Mouse (Mus musculus) spleen, adult 12 weeks (tissue): ENCODE measurements around the gene Cnpy4.
A peak's percentile ranks its signal among the peaks of the same experiment; 100 is the strongest.
"Not testable (repeated sequence)": the region's sequence is repeated elsewhere in the genome, so short reads cannot be mapped to it uniquely, and the experiment has no call there.

Experiments used
- DNase-seq: peaks from one replicate; pipeline ENCODE4 v3.0.0; 2022; ENCODE audit warnings: low spot score

Cnpy4 gene

DNA sequence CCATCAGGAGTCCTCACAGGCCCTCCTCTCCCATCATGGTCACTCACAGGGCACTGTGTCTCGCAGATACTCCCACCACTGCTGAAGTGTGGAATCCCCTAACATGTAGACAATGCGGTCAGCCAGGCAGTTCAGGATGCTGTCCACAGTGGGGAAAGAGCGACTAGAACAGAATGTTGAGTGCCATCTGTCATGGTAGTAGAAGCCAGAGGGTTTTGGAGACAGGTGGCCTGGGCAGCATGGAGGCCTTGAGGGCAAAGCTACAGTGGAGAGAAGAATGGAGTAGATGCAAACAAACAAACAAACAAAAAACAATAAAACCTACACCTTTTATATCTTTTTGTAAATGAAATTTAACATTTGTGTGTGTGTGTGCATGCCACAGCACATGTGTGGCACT is 14.8 kb downstream of the Cnpy4 start:
- no peak for DNase-seq

DNA sequence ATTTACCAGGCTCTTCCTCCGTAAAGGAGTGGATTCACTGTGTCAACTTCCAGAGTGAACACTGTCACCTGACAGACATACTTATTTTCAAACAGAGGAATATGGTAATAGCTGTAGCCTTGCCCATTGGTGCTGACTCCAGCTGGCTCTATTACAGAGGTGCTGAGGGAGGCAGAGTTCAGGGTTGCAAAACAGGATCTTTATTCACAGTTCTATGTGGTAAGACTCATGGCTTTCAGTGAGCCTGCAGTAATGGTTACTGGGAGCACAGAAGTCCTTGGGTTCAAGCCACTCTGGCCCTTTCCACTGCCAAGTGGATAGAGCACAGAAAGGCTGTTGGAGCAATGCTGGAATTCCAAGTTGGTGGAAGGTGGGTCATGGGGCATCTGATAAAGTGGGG is 20.0 kb downstream of the Cnpy4 start:
- no peak for DNase-seq

DNA sequence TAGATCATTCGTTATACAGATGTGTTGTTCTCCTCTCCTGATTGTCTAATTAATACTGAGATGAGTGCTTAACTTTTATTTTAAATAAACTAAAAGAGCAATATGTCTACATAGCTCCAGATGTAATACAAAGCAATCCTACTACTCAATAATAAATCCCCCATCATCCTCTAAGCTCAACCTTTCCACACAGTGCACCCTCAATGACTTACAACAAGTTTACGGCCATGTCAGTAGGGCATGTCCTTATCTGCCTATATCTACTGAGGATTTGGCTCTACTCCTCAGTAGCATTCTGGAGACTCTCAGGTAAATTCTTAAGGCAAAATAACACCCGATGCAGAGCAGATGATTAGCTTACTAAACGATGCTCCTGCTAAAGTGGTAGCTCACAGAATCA is 20.6 kb downstream of the Cnpy4 start:
- no peak for DNase-seq

DNA sequence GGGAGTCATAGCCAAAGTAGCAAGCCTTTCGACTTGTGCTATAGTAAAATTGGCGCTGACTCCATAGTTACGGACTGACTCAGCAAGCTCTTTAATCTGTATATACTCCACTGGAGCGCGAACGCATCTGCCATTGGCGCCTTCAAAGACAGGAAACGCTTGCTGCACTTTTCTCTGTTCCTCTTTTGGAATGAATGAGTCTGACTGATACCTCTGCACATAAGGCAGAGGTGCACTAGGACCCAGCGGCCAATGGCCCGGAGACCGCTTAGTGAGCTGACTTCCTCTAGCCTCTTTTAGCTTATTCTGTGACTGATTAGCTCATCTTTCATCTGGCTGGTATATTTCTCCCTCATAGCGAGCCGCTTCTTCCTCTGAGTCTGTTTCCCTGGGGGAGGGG is 29.3 kb downstream of the Cnpy4 start:
- not testable (repeated sequence) for DNase-seq

DNA sequence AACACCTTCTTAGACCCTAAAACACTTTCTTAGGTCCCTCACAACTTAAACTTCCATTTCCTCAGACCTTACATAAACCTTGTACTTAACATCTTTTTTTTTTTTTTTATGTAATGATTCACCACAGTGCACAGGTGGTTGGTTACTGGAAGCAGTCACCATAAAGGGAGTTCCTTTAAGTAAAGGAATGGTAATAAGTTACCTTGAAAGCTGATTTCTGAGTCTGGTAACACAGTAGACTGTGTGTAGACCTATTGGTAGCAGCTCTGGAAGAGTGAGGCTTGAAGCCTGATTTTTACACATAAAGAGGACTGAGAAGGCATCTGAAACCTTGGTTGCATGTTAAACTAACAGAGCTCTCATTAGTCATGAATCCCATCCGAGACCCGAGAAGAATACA is 32.6 kb downstream of the Cnpy4 start:
- no peak for DNase-seq

DNA sequence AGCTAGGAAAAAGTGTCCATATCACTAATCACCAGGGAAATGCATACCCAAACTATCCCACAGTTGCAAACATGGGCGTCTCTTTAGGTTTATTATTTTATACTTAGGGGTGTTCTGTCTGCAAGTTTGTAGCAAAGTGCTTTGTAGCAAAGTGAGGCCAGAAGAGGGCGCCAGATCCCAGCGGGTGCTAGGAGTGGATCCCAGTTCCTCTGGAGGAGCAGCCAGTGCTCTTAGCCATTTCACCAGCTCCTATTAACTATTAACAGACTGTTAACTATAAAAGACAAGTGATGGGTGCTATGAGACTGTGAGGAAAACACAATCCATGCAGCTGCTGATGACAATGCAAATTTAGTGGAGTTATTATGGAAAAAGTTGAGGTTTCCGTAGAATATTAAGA is 34.8 kb downstream of the Cnpy4 start:
- DNase-seq, result peak; percentile 45

DNA sequence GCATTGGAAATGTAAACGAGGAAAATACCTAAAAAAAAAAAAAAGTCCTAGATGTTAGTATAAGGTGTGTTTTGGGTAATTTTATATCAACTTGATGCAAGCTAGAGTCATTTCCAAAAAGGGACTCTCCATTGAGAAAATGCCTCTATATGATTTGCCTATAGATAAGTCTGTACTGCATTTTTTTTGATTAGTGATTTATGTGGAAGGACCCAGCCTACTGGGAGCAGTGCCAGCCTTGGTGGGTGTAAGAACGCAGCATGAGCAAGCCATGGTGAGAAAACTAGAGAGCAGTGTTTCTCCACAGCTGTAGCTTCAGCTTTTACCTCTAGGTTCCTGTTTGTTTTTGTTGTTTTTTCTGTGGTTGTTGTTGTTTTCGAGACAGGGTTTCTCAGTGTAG is 36.0 kb downstream of the Cnpy4 start:
- DNase-seq, result no peak

DNA sequence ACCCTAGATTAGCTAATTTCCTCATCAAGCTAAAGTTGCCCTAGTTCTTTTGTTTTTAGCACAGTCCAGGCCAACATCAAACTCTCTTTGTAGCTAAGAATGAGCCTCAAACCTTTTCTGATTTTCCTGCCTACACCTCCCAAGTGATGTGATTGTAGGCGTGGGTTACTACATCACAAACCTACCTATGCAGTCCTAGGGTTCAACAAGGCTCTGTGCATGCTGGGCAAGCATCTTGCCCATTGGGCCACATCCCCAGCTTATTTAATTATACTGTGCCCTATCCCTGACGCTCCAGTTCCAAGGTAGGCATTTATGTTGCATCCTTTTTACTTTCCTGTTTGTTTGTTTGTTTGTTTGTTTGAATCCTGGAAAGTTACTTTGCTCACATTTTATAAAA is 38.4 kb downstream of the Cnpy4 start, which contains the start of gene Nxpe5:
TSS of gene Nxpe5 (plus strand) at position 199 of the 400 bp plus-strand sequence.
- no peak for DNase-seq

DNA sequence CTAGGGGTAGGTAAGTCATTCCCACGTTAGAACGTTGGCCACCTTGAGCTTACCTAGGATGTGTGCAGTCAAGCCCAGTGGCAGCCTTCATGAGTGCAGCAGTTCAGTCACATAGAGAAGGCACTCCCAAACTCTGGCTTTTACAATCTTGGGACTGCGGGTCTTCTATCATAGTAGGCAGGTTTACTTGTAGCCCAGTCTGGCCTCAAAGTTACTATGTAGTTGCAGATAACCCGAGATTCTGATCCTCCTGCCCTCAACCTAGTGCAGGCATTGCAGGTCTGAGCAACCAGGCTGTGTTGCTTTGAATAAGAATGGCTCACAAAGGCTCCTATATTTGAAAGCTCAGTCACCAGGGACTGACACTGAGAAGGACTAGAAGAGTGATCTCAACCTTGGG is 39.2 kb downstream of the Cnpy4 start:
- no peak for DNase-seq

DNA sequence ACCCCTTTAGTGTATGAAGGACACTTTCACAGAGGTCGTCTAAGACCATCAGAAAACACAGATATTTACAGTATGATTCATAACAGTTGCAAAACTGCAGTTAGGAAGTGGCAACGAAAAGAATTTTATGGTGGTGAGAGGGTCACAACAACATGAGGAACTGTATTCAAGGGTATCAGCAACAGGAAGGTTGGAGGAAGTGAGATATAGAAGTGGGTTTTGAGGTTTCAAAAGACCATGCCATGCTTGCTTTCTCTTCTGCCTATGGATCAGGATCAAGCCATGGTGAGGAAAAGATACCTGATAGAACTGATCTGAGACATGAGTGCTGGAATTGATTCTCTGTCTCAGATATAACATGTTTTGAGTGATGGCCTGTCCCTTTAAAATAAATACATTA is 40.1 kb downstream of the Cnpy4 start:
- DNase-seq, result no peak

DNA sequence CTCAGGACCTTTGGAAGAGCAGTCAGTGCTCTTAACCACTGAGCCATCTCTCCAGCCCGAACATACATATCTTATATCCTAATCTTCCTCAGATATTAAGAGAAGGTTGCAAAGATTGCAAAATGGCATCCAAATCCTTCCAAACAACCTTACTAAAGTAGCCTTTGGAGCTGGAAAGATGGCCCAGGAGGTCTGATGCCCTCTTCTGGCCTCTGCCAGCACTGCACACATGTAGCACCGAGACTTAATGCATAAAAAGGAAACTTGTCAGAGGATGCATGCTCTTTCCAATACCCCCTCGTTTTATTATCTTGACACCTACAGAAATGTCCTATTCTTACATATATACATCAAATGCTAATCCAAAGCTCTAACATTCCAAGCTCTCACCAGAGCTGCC is 40.7 kb downstream of the Cnpy4 start:
- peak; percentile 11 for DNase-seq

DNA sequence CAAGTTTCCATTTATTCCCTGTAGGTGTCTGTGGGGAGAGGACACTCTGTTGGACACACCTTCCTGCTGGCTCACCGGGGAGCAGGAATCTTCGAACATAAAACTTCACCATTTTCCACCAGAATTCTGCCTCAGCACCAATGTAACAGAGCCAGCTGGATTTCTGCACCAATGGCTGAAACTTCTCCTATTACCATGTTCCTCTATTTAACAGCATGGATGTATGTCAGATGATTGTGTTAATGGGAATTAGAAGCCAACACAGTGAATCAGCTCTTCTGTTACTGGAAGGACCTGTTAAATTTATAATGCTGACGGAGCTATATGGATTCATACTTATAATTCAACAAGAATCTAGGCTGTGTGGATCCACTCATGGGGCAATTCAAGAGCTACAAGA is 42.2 kb downstream of the Cnpy4 start:
- DNase-seq, result no peak

DNA sequence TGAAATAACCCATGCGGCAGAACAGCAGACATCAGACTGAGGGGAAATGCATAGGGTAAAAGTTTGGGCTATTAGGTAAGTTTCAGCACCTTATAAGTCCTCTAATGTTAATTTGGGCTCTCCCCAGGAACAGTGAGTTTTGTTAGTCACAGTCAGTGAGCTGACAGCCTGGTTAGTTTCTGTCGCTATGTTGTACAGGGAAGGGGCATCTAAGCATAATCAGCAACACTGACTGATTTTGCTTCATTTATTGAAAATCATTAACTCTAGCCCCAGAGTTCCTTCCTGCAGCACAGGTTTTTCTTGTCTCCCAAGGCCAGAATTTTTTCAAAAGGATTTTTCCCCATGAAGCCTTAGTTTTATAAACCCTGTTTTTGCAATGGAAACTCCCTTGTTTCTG is 46.5 kb downstream of the Cnpy4 start:
- no peak for DNase-seq

DNA sequence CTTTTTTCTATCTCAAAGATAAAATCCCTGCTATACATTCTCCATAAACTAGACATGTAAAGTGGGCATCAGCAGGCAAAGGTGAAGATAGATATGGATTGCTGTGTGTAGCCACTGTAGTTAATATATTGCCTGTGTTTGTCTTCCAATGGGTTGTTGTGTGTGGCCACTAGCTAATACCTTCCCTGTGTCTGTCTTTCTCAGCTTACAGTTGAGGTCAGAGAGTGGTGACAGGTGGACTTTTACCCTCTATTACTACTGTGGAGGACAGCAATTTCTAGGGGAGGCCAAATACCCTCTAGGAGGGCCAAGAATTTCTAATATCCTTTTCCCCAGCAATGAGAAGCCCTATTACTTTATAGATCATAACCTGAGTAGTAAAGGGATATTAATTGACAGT is 46.9 kb downstream of the Cnpy4 start:
- no peak for DNase-seq

DNA sequence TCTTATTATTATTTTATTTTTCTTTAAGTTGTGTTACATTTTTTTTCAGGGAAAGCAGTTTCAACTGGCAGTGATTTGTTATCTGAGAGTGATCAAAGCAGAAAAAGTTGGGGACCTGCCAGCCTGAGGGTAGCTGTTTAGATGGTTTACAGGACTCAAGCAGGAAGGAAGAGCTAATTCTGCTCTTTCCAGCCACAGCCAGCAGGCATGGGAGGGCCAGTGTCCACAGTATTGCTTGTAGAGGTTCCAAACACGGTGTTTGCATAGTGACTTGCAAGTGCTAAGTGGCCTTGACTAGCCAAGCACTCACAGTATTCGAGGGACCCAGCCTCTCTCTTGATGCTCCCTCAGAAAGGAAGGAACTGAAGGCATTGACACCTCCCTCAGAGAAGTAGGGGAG is 54.2 kb downstream of the Cnpy4 start:
- no peak for DNase-seq
